Comparison of ENCODE assay signal across 8 mouse cellular contexts in the genomic region with DNA sequence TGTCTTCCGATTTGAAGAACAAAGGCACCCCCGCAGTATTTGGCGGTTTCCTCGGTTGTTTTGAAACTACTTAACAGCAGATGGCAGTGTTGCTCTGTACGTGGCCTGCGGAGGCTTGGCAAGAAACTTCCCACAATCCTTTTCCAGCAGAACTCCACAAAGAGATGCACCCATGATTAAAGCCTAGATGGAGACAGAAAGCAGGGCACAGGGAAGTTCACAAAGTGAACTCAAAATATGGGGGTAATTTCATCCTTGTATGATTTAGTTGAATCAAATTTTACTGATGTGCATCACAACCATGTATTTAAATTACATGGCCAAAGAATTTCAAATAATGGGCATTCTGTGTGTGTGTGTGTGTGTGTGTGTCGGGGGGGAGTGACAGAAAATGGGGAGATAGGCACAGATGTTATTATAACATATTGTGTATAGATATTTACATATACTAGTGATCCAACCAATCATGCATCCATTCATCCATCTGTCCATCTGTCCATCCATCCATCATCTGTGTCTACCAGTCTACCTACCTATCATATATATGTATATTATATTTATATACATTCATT.
DNase-seq lines count a peak whose midpoint lies in the region; ATAC-seq and TF ChIP-seq lines count a peak whose summit lies in the region.

No protein-coding gene starts in this region.

- WGBS in forebrain, embryonic 12.5 days: 15% methylated on average over 7 of the region's 7 CpGs
- WGBS in olfactory bulb, adult 2 months: 12% methylated on average over 7 of the region's 7 CpGs

- peak; percentile 81 for TF ChIP-seq RAD21 in MEL (IDR thresholded peaks at IDR 0.05; ENCODE audit: low read depth, low read length)

- H3K4me1 ChIP-seq in MEL (ENCODE audit: control insufficient read depth in 1 of 2, insufficient read depth in 2 of 2, low read length in 2 of 2): no peaks in the 10 kb centered on the region
- no peaks in the 10 kb centered on the region for H3K4me1 ChIP-seq in forebrain, embryonic 12.5 days
- H3K4me1 ChIP-seq in olfactory bulb, adult 2 months (ENCODE audit: control insufficient read depth, insufficient read depth, low read length): peaks cover 13% of the 10 kb centered on the region

- peak overlapping the region in 1 of 2 experiments; percentile 74; a peak in 3 of 4 replicates for H3K4me3 ChIP-seq in MEL (ENCODE audit: control insufficient read depth in 1 of 2, insufficient read depth in 1 of 2, low read depth in 2 of 2, low read length in 2 of 2)
- H3K4me3 ChIP-seq in forebrain, embryonic 12.5 days (replicated peaks): peak overlapping the region; percentile 36
- peak overlapping the region; percentile 54 for H3K4me3 ChIP-seq in layer of hippocampus, adult 2 months
- no peak overlapping the region for H3K4me3 ChIP-seq in olfactory bulb, adult 2 months (ENCODE audit: insufficient read depth, low read depth, low read length)

- H3K79me2 ChIP-seq in MEL (ENCODE audit: control insufficient read depth, insufficient read depth, low read length, poor library complexity): no peaks in the 10 kb centered on the region

- H3K4me2 ChIP-seq in forebrain, embryonic 12.5 days: peak overlapping the region; percentile 61

- H3K27me3 ChIP-seq in MEL (ENCODE audit: control insufficient read depth in 1 of 2, insufficient read depth in 2 of 2, low read length in 2 of 2): no peaks in the 10 kb centered on the region
- peaks cover 7% of the 10 kb centered on the region for H3K27me3 ChIP-seq in forebrain, embryonic 12.5 days

- ATAC-seq in forebrain, embryonic 12.5 days (ENCODE audit: low FRiP score): peak; percentile 66
- no peak for ATAC-seq in inflammation-experienced regulatory T-cells, adult 6 months

- peak; percentile 71 for DNase-seq in MEL (ENCODE audit: low read depth, low spot score)
- DNase-seq in c-Kit-positive CD71-positive TER-119-negative erythroid progenitor cells, embryonic 14.5 days (ENCODE audit: low read depth): peak; percentile 22
- peak; percentile 30 to 44 for DNase-seq in heart, postnatal 36 days
- DNase-seq in layer of hippocampus, adult 2 months (ENCODE audit: low spot score in 2 of 2): peak; percentile 81 to 85
- peak; percentile 14 to 36 for DNase-seq in lung, adult 18-20 months

- no peak for TF ChIP-seq EP300 in MEL (IDR thresholded peaks at IDR 0.05; ENCODE audit: low read depth in 1 of 2, low read length in 2 of 2)

- H3K36me3 ChIP-seq in MEL (ENCODE audit: control insufficient read depth in 1 of 2, insufficient read depth in 2 of 2, low read length in 2 of 2): no peaks in the 10 kb centered on the region
- H3K36me3 ChIP-seq in forebrain, embryonic 12.5 days (replicated peaks): no peaks in the 10 kb centered on the region

- intact Hi-C loops in heart, postnatal 36 days (cut with DNase I): no loop called here

- peak overlapping the region; percentile 45; the same call in 1 of the 2 replicates for H3K9ac ChIP-seq in MEL (ENCODE audit: control insufficient read depth, low read depth, low read length, poor library complexity, severe bottlenecking)
- peak overlapping the region; percentile 51; the same call in 1 of the 2 replicates for H3K9ac ChIP-seq in forebrain, embryonic 12.5 days

- no peak overlapping the region for H3K27ac ChIP-seq in MEL (ENCODE audit: control insufficient read depth, low read depth, low read length)
- no peak overlapping the region for H3K27ac ChIP-seq in forebrain, embryonic 12.5 days
- peak overlapping the region; percentile 92 for H3K27ac ChIP-seq in layer of hippocampus, adult 2 months
- no peak overlapping the region for H3K27ac ChIP-seq in olfactory bulb, adult 2 months (ENCODE audit: insufficient read depth, low read depth, low read length)

- H3K9me3 ChIP-seq in MEL (replicated peaks; ENCODE audit: insufficient read depth, low read length): no peaks in the 10 kb centered on the region
- H3K9me3 ChIP-seq in forebrain, embryonic 12.5 days: no peaks in the 10 kb centered on the region

- TF ChIP-seq POLR2A in MEL (IDR thresholded peaks at IDR 0.05; ENCODE audit: control insufficient read depth in 1 of 2, insufficient read depth in 1 of 2, low read depth in 1 of 2, low read length in 2 of 2, poor library complexity in 1 of 2): no peak
- no peak for TF ChIP-seq POLR2A in olfactory bulb, adult 2 months (IDR thresholded peaks at IDR 0.05; ENCODE audit: insufficient read depth, low read depth, low read length)

- TF ChIP-seq CTCF in MEL (IDR thresholded peaks at IDR 0.05 in 2 of 3, conservative IDR thresholded peaks at IDR 0.05 in 1 of 3; ENCODE audit: control insufficient read depth in 1 of 3, insufficient read depth in 1 of 3, low read depth in 2 of 3, low read length in 3 of 3, poor library complexity in 1 of 3, severe bottlenecking in 1 of 3): peak; percentile 37 to 77 (median 76)
- TF ChIP-seq CTCF in layer of hippocampus, adult 2 months (conservative IDR thresholded peaks at IDR 0.05): peak; percentile 86
- peak; percentile 60 for TF ChIP-seq CTCF in olfactory bulb, adult 2 months (IDR thresholded peaks at IDR 0.05; ENCODE audit: insufficient read depth, low read depth, low read length)

TF ChIP-seq in MEL, 35 proteins besides CTCF, POLR2A, EP300 and RAD21:
- no peak for TF ChIP-seq GATA1 (IDR thresholded peaks at IDR 0.05; ENCODE audit: low read depth, low read length)
- TF ChIP-seq SIN3A (IDR thresholded peaks at IDR 0.05; ENCODE audit: low read length): no peak
- TF ChIP-seq ZC3H11A (IDR thresholded peaks at IDR 0.05; ENCODE audit: low read depth, low read length): peak; percentile 64
- TF ChIP-seq TBP (IDR thresholded peaks at IDR 0.05; ENCODE audit: low read depth, low read length): no peak
- peak; percentile 84 for TF ChIP-seq SMC3 (IDR thresholded peaks at IDR 0.05; ENCODE audit: low read depth, low read length)

Comparison
In these comparisons a context has a peak if more than half of its experiments do, and no peak if none do; other contexts are left out.
1. DNase-seq: peak in every context shown above with its lines; median percentile 83 in layer of hippocampus, adult 2 months; 71 in MEL; 37 in heart, postnatal 36 days; 25 in lung, adult 18-20 months; 22 in c-Kit-positive CD71-positive TER-119-negative erythroid progenitor cells, embryonic 14.5 days.